Mouse (Mus musculus) bone marrow macrophage, adult 2 months (primary cell): ENCODE results near the gene Tepp.

Experiments
- CTCF ChIP-seq: IDR thresholded peaks from 2 replicates; pipeline ENCODE4 v1.5.1; 2012; ENCODE audit warnings: low read depth, mild to moderate bottlenecking, low read length, moderate library complexity
- POLR2A ChIP-seq: IDR thresholded peaks from 2 replicates; pipeline ENCODE4 v1.6.1; 2012; ENCODE audit warnings: mild to moderate bottlenecking, low read depth, low read length, borderline replicate concordance

GRCm38 (mm10) chr8:95302410-95302809 is 8.0 kb upstream of the Tepp start:
- TF ChIP-seq CTCF (0 out of 2 replicates have a peak, but pooled peaks have one; percentile 24), POLR2A (no peak)
